Mouse (Mus musculus): ENCODE data around the gene Samd14. TPM values are rescaled to one million over a fixed set of nuclear protein-coding genes. Genes with fewer than 3 reads are reported as not detected.

Gene Samd14
- polyA plus RNA-seq, 1 experiment from 2014 or later: 5.4 TPM

DNA sequence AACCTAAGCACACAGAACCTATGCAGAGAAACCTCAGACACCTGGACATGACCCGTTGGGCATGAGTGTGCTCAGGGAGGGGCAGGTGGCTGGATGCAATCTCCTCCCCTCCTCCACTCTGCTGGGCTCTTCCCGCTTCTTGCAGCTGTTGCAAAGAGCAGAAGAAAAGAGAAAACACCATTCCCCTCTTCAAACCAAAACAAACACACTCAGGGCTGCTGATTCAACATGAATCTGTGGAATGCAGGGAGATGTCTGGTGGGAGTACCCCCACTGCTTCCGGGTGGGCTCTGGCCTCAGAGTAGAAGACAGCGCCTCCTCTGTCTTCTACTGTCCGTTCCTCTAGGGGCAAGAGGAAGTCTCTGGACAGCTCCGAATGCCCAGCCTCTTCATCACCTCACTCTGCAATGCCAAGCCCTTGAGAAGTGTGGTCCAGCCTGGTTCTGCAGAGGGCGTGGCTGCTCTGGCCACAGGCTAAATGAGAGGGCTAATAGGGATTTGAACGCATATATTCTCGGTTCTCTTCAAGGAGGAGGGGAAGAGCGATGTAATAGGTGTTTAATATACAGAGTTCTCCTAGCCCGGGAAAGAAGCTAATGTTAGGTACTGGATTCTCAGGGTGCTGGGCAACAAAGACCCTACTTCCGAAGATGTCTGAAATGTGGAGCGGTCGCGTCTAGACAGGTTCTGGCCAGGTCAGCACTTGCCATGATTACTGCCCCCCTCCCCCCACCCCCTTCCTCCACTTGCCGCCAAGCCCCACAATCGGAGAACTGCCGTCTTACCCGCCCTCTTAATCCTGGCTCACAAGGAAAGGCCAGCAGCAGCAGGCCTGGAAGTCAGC lies 65.7 kb downstream of the Samd14 start:
- WGBS: 3% methylated on average over 18 of the region's 19 CpGs
- TF ChIP-seq CTCF (IDR thresholded peaks at IDR 0.05) (peak; percentile 58), EP300 (IDR thresholded peaks at IDR 0.05) (no peak; the same call in 1 of the 2 replicates)
- peak overlapping the region; percentile 63 for H3K4me3 ChIP-seq (ENCODE audit: low read depth, low read length)
- peak overlapping the region; percentile 92 for H3K27ac ChIP-seq (ENCODE audit: low read length)
- H3K36me3 ChIP-seq (ENCODE audit: insufficient read depth, low read length): no peaks in the 10 kb centered on the region
- peak overlapping the region; percentile 83 for H3K4me2 ChIP-seq (replicated peaks; ENCODE audit: low read depth, low read length)
- H3K27me3 ChIP-seq (replicated peaks; ENCODE audit: insufficient read depth, low read length): no peaks in the 10 kb centered on the region
- H3K9ac ChIP-seq (replicated peaks; ENCODE audit: low read depth): peak overlapping the region; percentile 74
- ATAC-seq (peak; percentile 16; the same call in 1 of the 2 replicates), DNase-seq (ENCODE audit: low spot score) (peak; percentile 70)
- H3K9me3 ChIP-seq (ENCODE audit: low read length): no peaks in the 10 kb centered on the region
- H3K4me1 ChIP-seq (ENCODE audit: insufficient read depth, low read depth, low read length): peaks cover 58% of the 10 kb centered on the region

Other genes starting within 250 kb of the Samd14 start
- gene Tmem92, start 227.2 kb upstream of the Samd14 start, polyA plus RNA-seq (2015; fragmentation: Nextera tagmentation; extraction: Ambion mirVana): not detected in 2 replicates
- gene Col1a1, start 73.7 kb upstream of the Samd14 start, polyA plus RNA-seq (2015; fragmentation: Nextera tagmentation; extraction: Ambion mirVana): 464 and 478 TPM in 2 replicates
- gene Hils1, start 42.3 kb upstream of the Samd14 start, polyA plus RNA-seq (2015; fragmentation: Nextera tagmentation; extraction: Ambion mirVana): not detected in 2 replicates
- gene Sgca, start 33.6 kb upstream of the Samd14 start, polyA plus RNA-seq (2015; fragmentation: Nextera tagmentation; extraction: Ambion mirVana): 0.33 and 0.55 TPM in 2 replicates
- 9.8 and 11.5 TPM in 2 replicates for gene Ppp1r9b, start 18.8 kb upstream of the Samd14 start, polyA plus RNA-seq (2015; fragmentation: Nextera tagmentation; extraction: Ambion mirVana)
- gene Pdk2, start 31.5 kb downstream of the Samd14 start, polyA plus RNA-seq (2015; fragmentation: Nextera tagmentation; extraction: Ambion mirVana): 39.3 and 51.1 TPM in 2 replicates
- 44.3 and 63.1 TPM in 2 replicates for gene Itga3, start 66.9 kb downstream of the Samd14 start, polyA plus RNA-seq (2015; fragmentation: Nextera tagmentation; extraction: Ambion mirVana)
- 0.05 TPM in 1 of 2 replicates, not detected in the other for gene Dlx3, start 110.2 kb downstream of the Samd14 start, polyA plus RNA-seq (2015; fragmentation: Nextera tagmentation; extraction: Ambion mirVana)
- 0.55 and 0.79 TPM in 2 replicates for gene Dlx4, start 136.4 kb downstream of the Samd14 start, polyA plus RNA-seq (2015; fragmentation: Nextera tagmentation; extraction: Ambion mirVana)

All from lung, postnatal 0 days (tissue).